Comparison of ENCODE assay signal across 9 mouse cellular contexts in genomic region chr11:53851795-53852194, GRCm38 (mm10). TPM values are rescaled to one million over a fixed set of nuclear protein-coding genes. Genes with fewer than 3 reads are reported as not detected.
DNase-seq lines count a peak whose midpoint lies in the region; ATAC-seq lines count a peak whose summit lies in the region.
"Had no signal": no experiment of that assay in that cellular context is flagged by ENCODE, and none has a peak within 500 bp of the region (broad histone marks: within the 10 kb centered on the region; RNA-seq: fewer than 3 reads in every experiment).

No protein-coding gene starts in this region.

- H3K4me1 ChIP-seq in stomach, embryonic 15.5 days: peaks cover 16% of the 10 kb centered on the region

- no peak overlapping the region for H3K9ac ChIP-seq in stomach, embryonic 15.5 days

- ATAC-seq in stomach, embryonic 15.5 days (ENCODE audit: insufficient read depth, low FRiP score, low read depth): peak; percentile 32; the same call in 1 of the 2 replicates
- ATAC-seq in cerebellum, adult (ENCODE audit: insufficient number of reproducible peaks, low FRiP score, low TSS enrichment): no peak

- peak; percentile 92 for DNase-seq in CD4-positive, CD25-positive, alpha-beta regulatory T cell, adult 2 months (ENCODE audit: low read depth, low spot score)
- DNase-seq in MN1 (ENCODE audit: low spot score): peak; percentile 49
- DNase-seq in lung, postnatal 14 days: peak; percentile 56
- DNase-seq in yolk sac, embryonic 10.5 days (ENCODE audit: low spot score): no peak
- DNase-seq in kidney, postnatal 25 days: no peak
- DNase-seq: cerebellum, adult 8-10 months had no signal

- no peaks in the 10 kb centered on the region for H3K27me3 ChIP-seq in stomach, embryonic 15.5 days (replicated peaks)

- no peak overlapping the region for H3K27ac ChIP-seq in stomach, embryonic 15.5 days
- H3K27ac ChIP-seq: midbrain, embryonic 10.5 days had no signal

- WGBS in stomach, embryonic 15.5 days: 44% methylated on average over 5 of the region's 5 CpGs

- no peak overlapping the region for H3K4me2 ChIP-seq in stomach, embryonic 15.5 days

- H3K9me3 ChIP-seq in stomach, embryonic 15.5 days: no peaks in the 10 kb centered on the region
- H3K9me3 ChIP-seq: midbrain, embryonic 10.5 days had no signal

- H3K36me3 ChIP-seq in stomach, embryonic 15.5 days: no peaks in the 10 kb centered on the region
- H3K36me3 ChIP-seq: midbrain, embryonic 10.5 days had no signal

- H3K4me3 ChIP-seq in stomach, embryonic 15.5 days (replicated peaks): no peak overlapping the region
- H3K4me3 ChIP-seq: midbrain, embryonic 10.5 days had no signal

RNA-seq across cellular contexts. Expression of gene Gm12216, which starts 7.3 kb away (rescaled TPM):
- polyA plus RNA-seq in stomach, embryonic 15.5 days (2015; fragmentation: Nextera tagmentation; extraction: Ambion mirVana): 1.7 and 2.4 TPM in 2 replicates

RNA-seq across cellular contexts. Expression of gene Slc22a5, which starts 39.7 kb away (rescaled TPM):
- polyA plus RNA-seq in stomach, embryonic 15.5 days (2015; fragmentation: Nextera tagmentation; extraction: Ambion mirVana): 7.8 and 9.3 TPM in 2 replicates

Comparison
In these comparisons a context has a peak if more than half of its experiments do, and no peak if none do; other contexts are left out.
1. DNase-seq: peak in CD4-positive, CD25-positive, alpha-beta regulatory T cell, adult 2 months (single experiment), MN1 (single experiment) and lung, postnatal 14 days (single experiment); none in yolk sac, embryonic 10.5 days (single experiment) and kidney, postnatal 25 days (0 of 2).